Mouse (Mus musculus): ENCODE measurements around the gene Xrcc2.

Xrcc2 gene

DNA sequence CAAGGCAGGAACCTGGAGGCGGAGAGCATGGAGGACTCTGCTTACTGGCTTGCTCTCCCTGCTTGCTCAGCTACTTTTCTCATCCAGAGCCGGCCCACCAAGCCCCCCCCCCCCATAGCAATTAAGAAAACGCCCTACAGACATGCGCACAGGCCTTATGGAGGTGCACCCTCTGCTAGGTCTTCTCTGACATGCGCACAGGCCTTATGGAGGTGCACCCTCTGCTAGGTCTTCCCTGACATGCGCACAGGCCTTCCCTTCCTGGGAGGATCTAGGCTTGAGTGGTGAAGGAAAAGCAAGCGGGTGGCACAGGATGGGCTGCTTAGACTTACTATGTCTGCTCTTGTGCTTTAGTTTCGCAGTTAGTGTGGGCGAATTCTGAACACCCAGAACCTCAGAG, 37.3 kb downstream of the Xrcc2 start:
- DNase-seq = no peak

DNA sequence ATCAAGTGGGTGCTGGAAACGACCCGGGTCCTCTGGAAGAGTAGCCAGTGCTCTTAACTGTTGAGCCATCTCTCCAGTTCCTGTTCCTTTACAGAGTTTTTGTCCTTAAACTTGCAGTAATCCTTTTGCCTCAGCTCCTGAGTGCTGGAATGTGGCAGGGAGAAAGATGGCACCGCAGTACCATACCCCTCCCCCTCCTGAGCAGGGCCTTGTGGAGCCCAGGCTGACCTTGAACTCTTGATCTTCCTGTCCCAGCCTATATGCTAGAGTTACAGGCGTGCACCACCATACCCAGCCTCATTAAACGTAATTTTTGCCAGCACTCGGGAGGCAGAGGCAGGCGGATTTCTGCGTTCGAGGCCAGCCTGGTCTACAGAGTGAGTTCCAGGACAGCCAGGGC, 38.9 kb downstream of the Xrcc2 start:
- DNase-seq = no peak

DNA sequence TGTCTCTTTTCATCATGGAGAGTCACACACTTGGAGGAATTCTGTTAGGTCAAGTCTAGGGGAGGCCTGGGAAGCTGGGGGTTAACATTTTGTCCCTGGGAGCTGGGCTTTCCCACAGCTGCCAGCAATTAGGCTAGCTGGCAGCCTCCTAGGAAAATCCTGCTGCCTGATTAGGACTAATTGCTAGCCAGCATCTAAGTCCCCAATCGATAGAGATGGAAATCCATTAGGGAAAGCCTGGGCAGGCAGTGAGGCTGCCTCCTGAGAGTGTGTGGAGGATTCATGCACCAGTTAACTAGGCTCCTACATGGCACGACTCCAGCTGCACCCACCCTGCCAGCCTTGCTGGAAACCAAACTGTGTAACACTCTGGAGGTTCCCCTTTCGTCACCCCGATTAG, 39.5 kb downstream of the Xrcc2 start:
- DNase-seq = no peak

DNA sequence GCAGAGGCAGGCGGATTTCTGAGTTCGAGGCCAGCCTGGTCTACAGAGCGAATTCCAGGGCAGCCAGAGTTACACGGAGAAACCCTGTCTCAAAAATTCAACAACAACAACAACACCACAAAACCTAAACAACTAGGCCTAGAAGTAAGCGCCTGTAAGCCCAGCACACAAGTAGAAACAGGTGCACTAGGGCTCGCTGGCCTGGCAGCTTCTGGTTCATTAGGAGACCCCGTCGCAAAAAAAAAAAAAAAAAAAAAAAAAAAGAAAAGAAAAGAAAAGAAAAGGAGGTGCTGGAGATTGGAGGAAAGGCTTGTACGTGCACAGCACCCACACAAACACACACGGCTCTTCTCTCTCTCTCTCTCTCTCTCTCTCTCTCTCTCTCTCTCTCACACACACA, 40.1 kb downstream of the Xrcc2 start:
- DNase-seq = no peak

DNA sequence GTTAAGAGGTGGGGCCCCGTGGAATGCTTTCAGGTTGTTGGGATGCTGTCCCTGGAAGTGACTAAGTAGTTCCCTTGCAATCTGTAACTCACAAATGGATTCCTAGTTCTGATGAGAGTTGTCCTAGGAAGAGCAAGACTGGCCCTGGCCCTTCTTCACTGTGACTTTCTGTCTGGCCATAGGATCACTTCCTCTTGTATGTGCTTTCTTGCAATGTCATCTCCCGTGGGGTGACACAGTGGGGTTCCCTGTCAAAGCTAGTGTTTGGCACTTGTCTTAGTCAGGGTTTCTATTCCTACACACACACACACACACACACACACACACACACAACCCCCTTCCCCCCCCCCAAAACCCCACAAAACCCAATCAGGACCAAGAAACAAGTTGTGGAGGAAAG, 42.5 kb downstream of the Xrcc2 start:
- DNase-seq = no peak

DNA sequence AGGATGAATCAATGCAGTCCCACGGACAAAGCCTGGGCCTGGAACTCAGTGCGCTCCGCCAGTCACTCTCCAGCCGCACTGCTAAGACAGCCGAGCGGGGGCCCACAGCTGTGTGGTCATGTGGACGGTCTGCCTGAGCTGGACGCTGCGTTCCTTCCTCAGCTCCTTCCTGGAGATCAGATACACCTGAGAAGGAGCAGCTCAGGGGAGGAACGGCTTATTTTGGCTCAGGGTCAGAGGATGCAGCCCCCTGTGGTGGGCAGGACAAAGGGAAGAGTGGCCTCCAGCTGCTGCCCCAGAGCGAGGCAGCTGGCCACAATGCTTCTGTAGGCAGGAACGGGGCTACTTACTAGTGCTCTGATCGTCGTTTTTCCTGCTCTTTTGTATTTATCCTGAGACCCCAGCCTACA, 51.0 kb downstream of the Xrcc2 start:
- no peak for DNase-seq

DNA sequence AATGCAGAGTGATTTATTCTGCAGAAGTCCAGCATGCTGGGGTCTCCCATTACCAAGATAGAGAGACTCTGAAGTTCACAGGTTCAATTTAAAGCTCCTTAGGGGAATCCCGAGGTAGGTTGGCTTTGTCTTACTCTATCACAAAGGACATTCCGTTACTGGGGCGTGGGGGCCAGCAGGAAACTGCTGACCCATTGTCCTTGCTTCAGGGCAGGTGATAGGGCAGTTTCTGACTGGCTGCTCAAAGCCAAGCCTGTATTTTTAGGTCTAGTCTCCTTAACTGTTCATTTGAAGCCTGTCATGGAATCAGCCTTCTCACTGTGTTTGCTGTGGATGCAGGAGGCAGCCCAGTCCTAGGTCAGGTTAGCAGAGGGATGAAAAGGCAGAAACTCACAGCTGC, 52.2 kb downstream of the Xrcc2 start:
- no peak for DNase-seq

DNA sequence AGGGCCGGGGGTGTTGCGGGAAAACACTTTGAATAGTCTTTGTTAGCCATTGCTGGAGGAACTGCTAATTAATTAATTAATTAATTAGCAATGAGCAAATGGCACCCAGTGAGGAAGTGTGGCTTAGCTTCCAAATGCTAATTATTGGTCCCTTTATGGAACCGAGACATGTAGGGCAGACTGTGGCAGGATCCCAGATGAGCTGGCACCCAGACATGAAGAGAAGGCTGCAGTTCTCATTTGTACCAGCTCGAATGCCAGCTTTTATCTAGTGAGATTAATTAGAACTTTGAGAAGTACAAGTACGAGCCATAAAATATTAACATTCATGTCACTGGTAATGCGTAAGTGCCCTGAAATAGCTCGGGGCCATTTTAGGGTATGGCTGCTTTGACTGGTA, 53.2 kb downstream of the Xrcc2 start:
- no peak for DNase-seq

DNA sequence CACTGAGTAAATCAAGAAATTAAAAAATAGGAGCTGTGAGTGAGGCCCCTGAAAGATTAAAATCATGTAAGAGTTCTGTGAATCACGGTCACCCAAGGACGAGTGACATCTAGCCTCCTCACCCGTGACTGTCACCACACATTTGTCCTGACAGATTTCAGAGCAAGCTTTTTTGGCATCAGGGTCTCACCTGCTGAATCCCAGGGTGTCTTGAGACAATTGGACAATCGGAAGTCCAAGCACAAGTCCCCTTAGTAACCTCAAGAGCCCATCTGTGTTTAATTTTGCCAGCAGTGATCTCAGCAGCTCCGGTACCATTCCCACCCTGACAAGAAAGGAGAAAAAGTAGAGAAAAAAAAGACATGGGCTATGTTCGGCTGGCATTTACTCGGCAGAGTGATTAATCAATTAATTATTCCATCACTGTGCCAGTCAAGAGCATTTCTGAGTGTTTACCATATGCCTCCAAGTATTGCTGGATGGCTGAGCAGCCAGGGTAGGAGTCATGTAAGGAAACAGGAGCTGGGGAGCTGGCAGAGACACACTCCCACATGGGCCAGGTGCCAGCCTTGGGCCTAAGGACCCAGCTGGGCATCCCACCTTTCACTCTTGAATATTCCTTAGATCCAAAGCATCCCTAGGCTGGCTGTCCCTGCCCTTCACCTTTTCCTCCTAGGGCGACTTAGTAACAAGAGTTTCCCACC, 59.8 kb downstream of the Xrcc2 start:
- no peak for DNase-seq

DNA sequence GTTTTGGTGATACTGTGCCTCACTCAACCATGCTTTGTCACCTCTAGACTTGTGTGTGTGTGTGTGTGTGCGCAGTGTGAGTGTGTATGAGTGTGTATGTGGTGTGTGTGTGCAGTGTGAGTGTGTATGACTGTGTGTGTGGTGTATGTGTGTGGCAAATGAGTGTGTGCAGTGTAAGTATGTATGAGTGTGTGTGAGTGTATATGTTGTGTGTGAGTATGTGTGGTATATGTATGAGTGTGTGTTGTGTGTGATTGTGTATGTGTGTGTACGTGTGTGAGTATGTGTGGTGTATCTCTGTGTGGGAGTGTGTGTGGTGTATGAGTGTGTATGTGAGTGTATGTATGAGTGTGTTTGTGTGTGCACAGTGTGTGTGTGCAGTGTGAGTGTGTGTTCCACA, 61.1 kb downstream of the Xrcc2 start:
- no peak for DNase-seq

DNA sequence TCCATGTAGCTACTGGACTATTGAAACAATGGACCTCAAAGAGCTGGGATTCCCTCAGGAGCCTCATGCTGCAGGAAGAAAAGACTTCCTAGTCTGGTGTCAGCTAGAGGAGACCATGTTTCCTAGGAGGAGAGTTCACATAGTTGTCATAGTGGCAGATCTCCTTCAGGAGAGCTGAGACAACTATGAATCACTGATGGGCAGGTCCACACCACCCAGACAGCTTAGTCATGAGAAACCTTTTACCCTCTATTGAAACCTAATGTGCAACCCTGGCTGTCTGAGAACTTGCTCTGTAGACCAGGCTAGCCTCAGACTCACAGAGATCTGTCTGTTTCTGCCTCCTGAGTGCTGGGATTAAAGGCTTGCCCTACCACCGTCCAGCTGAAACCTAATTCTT, 62.9 kb downstream of the Xrcc2 start:
- no peak for DNase-seq

All from thymus, adult 18-20 months (tissue).